Mouse (Mus musculus): Measurements from ENCODE around the gene S1pr5. TPM values are rescaled to one million over a fixed set of nuclear protein-coding genes. Genes with fewer than 3 reads are reported as not detected.

S1pr5 gene
- polyA plus RNA-seq, 1 experiment from 2014 or later, result 0.31 TPM

DNA sequence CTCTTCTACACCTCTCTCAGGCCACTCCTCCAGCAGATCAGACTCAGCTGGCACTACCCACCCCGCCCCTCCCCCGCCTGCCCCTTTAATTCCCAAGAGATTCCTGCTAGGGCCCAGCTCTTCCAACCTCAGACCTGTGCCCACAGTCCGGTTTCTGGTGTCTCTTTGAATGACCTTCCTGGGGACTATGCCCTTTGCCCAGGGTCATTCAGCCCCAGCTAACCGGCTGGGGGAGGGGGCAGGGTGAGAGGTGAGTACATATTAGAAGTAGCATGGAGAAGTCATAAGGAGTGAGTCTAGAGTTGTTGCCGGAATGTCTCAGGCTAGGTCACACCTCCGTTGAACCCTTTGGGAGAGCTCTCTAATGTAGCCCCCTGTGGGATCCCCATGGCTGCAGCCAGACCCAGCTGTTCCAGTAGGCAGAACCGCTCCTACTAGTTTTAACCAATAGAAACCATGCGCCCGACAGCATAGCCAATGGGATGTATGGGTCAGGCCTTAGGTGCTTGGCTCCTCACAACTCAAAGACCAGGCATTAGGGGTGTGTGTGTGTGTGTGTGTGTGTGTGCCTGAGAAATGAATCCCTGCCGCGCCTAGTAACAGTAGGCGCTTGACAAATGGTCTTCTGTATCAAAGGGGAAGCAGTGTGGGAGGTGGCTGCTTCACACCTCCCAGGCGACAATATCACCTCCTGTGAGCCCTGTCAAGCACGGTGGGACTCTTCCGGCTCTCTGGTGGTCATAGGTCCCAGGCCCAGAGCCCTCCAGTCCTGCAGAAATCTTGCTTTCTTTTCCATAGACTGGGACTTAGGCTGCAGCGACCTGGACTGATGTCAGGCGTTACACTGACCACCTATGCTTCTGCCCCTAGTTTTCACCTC is 1.6 kb upstream of the S1pr5 start:
- WGBS, result 16% methylated on average over 17 of the region's 17 CpGs

DNA sequence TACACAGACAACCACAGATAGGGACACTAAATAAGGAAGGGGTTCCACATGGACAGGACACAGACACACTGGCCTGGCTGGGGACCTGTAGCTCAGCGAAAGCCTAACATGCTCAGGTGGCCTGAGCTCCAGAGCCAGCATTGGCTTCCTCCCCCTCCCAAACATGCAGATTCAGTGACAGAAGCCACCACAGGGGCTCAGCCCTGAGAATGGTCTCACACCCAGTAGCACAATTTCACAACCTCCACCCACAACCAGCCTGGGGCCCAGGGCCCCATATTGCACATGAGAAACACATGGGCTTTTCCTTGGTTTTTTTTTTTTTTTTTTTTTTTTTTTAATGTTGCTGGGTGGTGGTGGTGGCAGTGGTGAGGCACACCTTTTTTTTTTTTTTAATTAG is 1.9 kb downstream of the S1pr5 start:
- no peak overlapping the region for H3K4me3 ChIP-seq (replicated peaks)
- H3K27me3 ChIP-seq, result peaks cover 96% of the 10 kb centered on the region
- no peak overlapping the region for H3K4me2 ChIP-seq
- no peaks in the 10 kb centered on the region for H3K36me3 ChIP-seq
- H3K27ac ChIP-seq, result no peak overlapping the region
- ATAC-seq (ENCODE audit: insufficient number of reproducible peaks, insufficient read depth, low FRiP score, low TSS enrichment, low read depth), result no peak
- H3K9me3 ChIP-seq, result peaks cover 4% of the 10 kb centered on the region
- peaks cover 39% of the 10 kb centered on the region for H3K4me1 ChIP-seq (replicated peaks)
- no peak overlapping the region for H3K9ac ChIP-seq (replicated peaks)
- WGBS, result 71% methylated on average over 1 of the region's 1 CpGs

More for the DNA sequence above, 1.6 kb upstream of the S1pr5 start:
- no peak overlapping the region for H3K4me3 ChIP-seq (replicated peaks)
- peaks cover 25% of the 10 kb centered on the region for H3K4me1 ChIP-seq (replicated peaks)
- ATAC-seq (ENCODE audit: insufficient number of reproducible peaks, insufficient read depth, low FRiP score, low TSS enrichment, low read depth), result no peak; the same call in 1 of the 2 replicates
- no peaks in the 10 kb centered on the region for H3K9me3 ChIP-seq
- H3K4me2 ChIP-seq, result no peak overlapping the region
- H3K9ac ChIP-seq (replicated peaks), result no peak overlapping the region
- no peak overlapping the region for H3K27ac ChIP-seq
- no peaks in the 10 kb centered on the region for H3K36me3 ChIP-seq
- peaks cover 79% of the 10 kb centered on the region for H3K27me3 ChIP-seq

DNA sequence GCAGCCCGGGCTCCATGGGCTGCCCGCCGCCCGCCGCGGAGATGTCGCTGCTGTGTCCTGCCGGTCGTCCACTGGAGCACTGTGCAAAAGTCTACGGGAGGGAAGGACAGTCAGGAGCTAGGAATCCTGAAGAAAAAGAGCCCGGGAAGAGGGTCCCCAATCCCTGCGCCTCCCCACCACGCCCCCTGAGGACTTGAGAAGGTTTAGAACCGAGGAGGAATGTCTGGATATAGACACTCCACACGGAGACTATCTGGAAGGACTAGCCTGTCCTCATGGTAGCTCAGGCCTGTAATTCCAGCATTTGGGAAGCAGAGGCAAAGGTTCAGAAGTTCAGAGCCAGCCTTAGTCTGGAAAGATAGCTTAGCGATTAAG is 3.1 kb downstream of the S1pr5 start:
- ATAC-seq (ENCODE audit: insufficient number of reproducible peaks, insufficient read depth, low FRiP score, low TSS enrichment, low read depth), result no peak
- 2% methylated on average over 16 of the region's 16 CpGs for WGBS

GRCm38 (mm10) chr9:21244428-21245112 is 3.7 kb downstream of the S1pr5 start:
- Histone ChIP-seq H3K27me3 (peaks cover 78% of the 10 kb centered on the region), H3K4me2 (peak overlapping the region; percentile 93), H3K36me3 (no peaks in the 10 kb centered on the region), H3K4me1 (replicated peaks) (peaks cover 26% of the 10 kb centered on the region), H3K9me3 (peaks cover 4% of the 10 kb centered on the region), H3K27ac (no peak overlapping the region), H3K4me3 (replicated peaks) (peak overlapping the region; percentile 53), H3K9ac (replicated peaks) (peak overlapping the region; percentile 59)
- WGBS, result under 1% methylated on average over 72 of the region's 72 CpGs
- no peak for ATAC-seq (ENCODE audit: insufficient number of reproducible peaks, insufficient read depth, low FRiP score, low TSS enrichment, low read depth)

More for the DNA sequence above, 3.1 kb downstream of the S1pr5 start:
- peaks cover 4% of the 10 kb centered on the region for H3K9me3 ChIP-seq
- H3K9ac ChIP-seq (replicated peaks), result peak overlapping the region; percentile 59
- H3K36me3 ChIP-seq, result no peaks in the 10 kb centered on the region
- peak overlapping the region; percentile 53 for H3K4me3 ChIP-seq (replicated peaks)
- peaks cover 83% of the 10 kb centered on the region for H3K27me3 ChIP-seq
- H3K4me2 ChIP-seq, result peak overlapping the region; percentile 93
- no peak overlapping the region for H3K27ac ChIP-seq
- H3K4me1 ChIP-seq (replicated peaks), result peaks cover 30% of the 10 kb centered on the region

DNA sequence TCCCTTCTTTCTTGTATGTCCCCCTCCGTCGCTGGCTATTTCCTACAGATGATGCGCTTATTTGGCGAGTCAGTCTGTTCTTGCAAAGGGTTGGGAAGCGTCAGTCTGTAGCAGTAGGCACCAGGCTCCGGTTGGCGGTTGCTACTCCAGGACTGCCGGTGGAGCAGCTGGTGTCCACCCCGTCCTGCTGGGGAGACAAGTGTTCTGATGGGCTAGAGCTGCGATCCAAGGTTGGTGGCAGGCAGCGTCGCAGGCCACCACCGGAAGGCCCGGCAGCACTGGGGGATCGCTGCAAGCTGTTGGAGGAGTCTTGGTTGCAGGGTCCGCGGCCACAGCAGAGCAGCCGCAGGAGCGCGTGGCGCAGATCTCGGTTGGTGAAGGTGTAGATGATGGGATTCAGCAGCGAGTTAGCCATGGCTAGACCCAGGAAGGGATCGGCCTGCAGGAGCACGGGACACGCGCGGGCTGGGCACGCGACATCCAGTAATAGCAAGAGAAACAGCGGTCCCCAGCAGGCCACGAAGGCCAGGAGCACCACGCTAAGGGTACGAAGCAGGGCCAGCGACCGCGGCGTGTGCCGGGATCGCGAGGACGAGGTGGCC is 4.3 kb downstream of the S1pr5 start:
- peaks cover 30% of the 10 kb centered on the region for H3K4me1 ChIP-seq (replicated peaks)
- H3K27me3 ChIP-seq, result peaks cover 72% of the 10 kb centered on the region
- H3K9ac ChIP-seq (replicated peaks), result peak overlapping the region; percentile 59
- H3K36me3 ChIP-seq, result no peaks in the 10 kb centered on the region
- 10% methylated on average over 42 of the region's 42 CpGs for WGBS
- peak overlapping the region; percentile 53 for H3K4me3 ChIP-seq (replicated peaks)
- H3K4me2 ChIP-seq, result peak overlapping the region; percentile 93
- no peak for ATAC-seq (ENCODE audit: insufficient number of reproducible peaks, insufficient read depth, low FRiP score, low TSS enrichment, low read depth)
- peaks cover 4% of the 10 kb centered on the region for H3K9me3 ChIP-seq
- H3K27ac ChIP-seq, result no peak overlapping the region

GRCm38 (mm10) chr9:21241343-21241742 is 6.9 kb downstream of the S1pr5 start:
- ATAC-seq (ENCODE audit: insufficient number of reproducible peaks, insufficient read depth, low FRiP score, low TSS enrichment, low read depth), result no peak
- Histone ChIP-seq H3K36me3 (peaks cover 8% of the 10 kb centered on the region), H3K4me1 (replicated peaks) (peaks cover 36% of the 10 kb centered on the region), H3K27ac (no peak overlapping the region), H3K9ac (replicated peaks) (no peak overlapping the region), H3K27me3 (peaks cover 47% of the 10 kb centered on the region), H3K4me2 (no peak overlapping the region), H3K9me3 (peaks cover 4% of the 10 kb centered on the region), H3K4me3 (replicated peaks) (no peak overlapping the region)
- WGBS, result 9% methylated on average over 11 of the region's 11 CpGs

DNA sequence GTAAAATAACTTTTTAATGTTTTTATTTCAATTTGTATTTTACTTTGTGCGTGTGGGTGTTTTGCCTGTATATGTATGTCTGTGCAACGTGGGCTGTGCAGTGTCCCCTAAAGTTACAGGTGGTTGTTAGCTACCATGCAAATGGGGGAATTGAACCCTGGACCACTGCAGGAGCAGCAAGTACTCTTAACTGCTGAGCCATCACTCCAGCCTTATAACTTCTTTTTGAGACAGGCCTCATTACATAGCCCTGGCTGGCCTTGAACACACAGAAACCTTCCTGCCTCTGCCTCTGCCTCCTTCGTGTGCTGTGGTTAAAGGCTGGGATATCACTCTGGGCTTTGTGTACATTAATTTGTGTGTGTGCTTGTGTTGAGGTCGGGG is 8.8 kb downstream of the S1pr5 start:
- H3K27ac ChIP-seq, result peak overlapping the region; percentile 96; the same call in 1 of the 2 replicates
- 44% methylated on average over 4 of the region's 4 CpGs for WGBS

GRCm38 (mm10) chr9:21238733-21239464 is 9.3 kb downstream of the S1pr5 start, which contains the start of gene Keap1:
TSS of gene Keap1 (minus strand) at chr9:21239361.
- Histone ChIP-seq H3K4me2 (peak within 1 kb of the TSS; percentile 78), H3K36me3 (peaks cover 30% of the 10 kb centered on the region), H3K27ac (peak within 1 kb of the TSS; percentile 96), H3K9me3 (peaks cover 4% of the 10 kb centered on the region), H3K4me1 (replicated peaks) (peaks cover 23% of the 10 kb centered on the region), H3K4me3 (replicated peaks) (peak within 1 kb of the TSS; percentile 93), H3K27me3 (peaks cover 22% of the 10 kb centered on the region), H3K9ac (replicated peaks) (peak within 1 kb of the TSS; percentile 97)
- 1% methylated on average over 89 of the region's 90 CpGs for WGBS
- peak; percentile 75 for ATAC-seq (ENCODE audit: insufficient number of reproducible peaks, insufficient read depth, low FRiP score, low TSS enrichment, low read depth)

More for the DNA sequence above, 8.8 kb downstream of the S1pr5 start:
- no peak for ATAC-seq (ENCODE audit: insufficient number of reproducible peaks, insufficient read depth, low FRiP score, low TSS enrichment, low read depth)
- H3K4me3 ChIP-seq (replicated peaks), result peak overlapping the region; percentile 93
- H3K9me3 ChIP-seq, result peaks cover 4% of the 10 kb centered on the region
- peaks cover 28% of the 10 kb centered on the region for H3K27me3 ChIP-seq
- peak overlapping the region; percentile 97 for H3K9ac ChIP-seq (replicated peaks)
- H3K36me3 ChIP-seq, result peaks cover 24% of the 10 kb centered on the region
- peaks cover 29% of the 10 kb centered on the region for H3K4me1 ChIP-seq (replicated peaks)
- H3K4me2 ChIP-seq, result peak overlapping the region; percentile 78

GRCm38 (mm10) chr9:21238004-21238732 is 10.1 kb downstream of the S1pr5 start:
- Histone ChIP-seq H3K27ac (peak overlapping the region; percentile 96), H3K27me3 (peaks cover 15% of the 10 kb centered on the region), H3K4me1 (replicated peaks) (peaks cover 21% of the 10 kb centered on the region), H3K9ac (replicated peaks) (peak overlapping the region; percentile 97), H3K4me3 (replicated peaks) (peak overlapping the region; percentile 93), H3K36me3 (peaks cover 37% of the 10 kb centered on the region), H3K9me3 (peaks cover 4% of the 10 kb centered on the region), H3K4me2 (peak overlapping the region; percentile 78)
- 1% methylated on average over 29 of the region's 31 CpGs for whole genome bisulfite sequencing
- ATAC-seq (ENCODE audit: insufficient number of reproducible peaks, insufficient read depth, low FRiP score, low TSS enrichment, low read depth), result peak; percentile 6; the same call in 1 of the 2 replicates

DNA sequence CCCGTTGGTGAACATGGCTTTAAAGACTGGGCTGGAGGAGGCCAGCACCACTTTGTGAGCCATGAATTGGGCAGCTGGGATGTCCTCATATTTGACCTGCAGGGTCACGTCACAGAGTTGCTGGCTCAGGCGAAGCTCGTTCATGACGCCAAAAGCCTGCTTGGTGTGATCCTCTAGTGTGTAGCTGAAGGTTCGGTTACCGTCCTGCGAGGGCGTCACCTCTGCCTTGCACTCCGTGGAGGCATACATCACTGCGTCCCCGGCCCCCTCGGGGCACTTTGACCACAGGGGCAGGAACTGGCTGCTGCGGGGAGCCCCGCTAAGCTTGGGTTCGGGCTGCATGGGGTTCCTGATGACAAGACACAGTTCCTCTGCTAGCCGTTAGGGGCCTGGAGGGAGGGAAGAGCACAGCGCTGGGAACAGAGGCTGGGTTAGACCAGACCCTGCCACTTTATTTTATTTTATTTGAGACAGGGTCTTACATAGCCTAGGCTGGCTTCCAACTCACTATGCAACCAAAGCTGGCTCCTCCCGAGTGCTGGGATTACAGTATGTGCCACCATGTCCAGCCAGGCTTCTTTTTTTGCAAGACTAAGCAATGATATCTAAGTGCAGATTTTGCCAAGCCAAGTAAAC is 10.8 kb downstream of the S1pr5 start:
- peaks cover 44% of the 10 kb centered on the region for H3K36me3 ChIP-seq
- peak overlapping the region; percentile 93 for H3K4me3 ChIP-seq (replicated peaks)
- peak overlapping the region; percentile 97 for H3K9ac ChIP-seq (replicated peaks)
- peak; percentile 28; the same call in 1 of the 2 replicates for ATAC-seq (ENCODE audit: insufficient number of reproducible peaks, insufficient read depth, low FRiP score, low TSS enrichment, low read depth)
- H3K4me2 ChIP-seq, result peak overlapping the region; percentile 78
- H3K27ac ChIP-seq, result peak overlapping the region; percentile 96
- peaks cover 21% of the 10 kb centered on the region for H3K4me1 ChIP-seq (replicated peaks)
- H3K9me3 ChIP-seq, result no peaks in the 10 kb centered on the region
- 18% methylated on average over 19 of the region's 19 CpGs for WGBS
- peaks cover 8% of the 10 kb centered on the region for H3K27me3 ChIP-seq

All from limb, embryonic 12.5 days (tissue).